Mouse (Mus musculus) hindbrain, embryonic 16.5 days (tissue): ENCODE data around the gene Shtn1. TPM values are rescaled to one million over a fixed set of nuclear protein-coding genes. Genes with fewer than 3 reads are reported as not detected.

Experiments
- ATAC-seq: fragments of 200-750 bp; cut with Nextera tagmentation; 2 replicates; pipeline ENCODE4 v1.8.0; 2017; ENCODE audit warnings: moderate TSS enrichment, moderate library complexity
- H3K27ac ChIP-seq: fragments of 300-500 bp; sonication (generic); 2 replicates; pipeline ENCODE4 v1.5.1; 2014; ENCODE audit warnings: low read depth, mild to moderate bottlenecking, control low read depth, low read length, moderate library complexity
- H3K27me3 ChIP-seq: fragments of 300-500 bp; sonication (generic); replicated peaks from 2 replicates; pipeline ENCODE4 v1.6.1; 2014; ENCODE audit warnings: low read length; ENCODE audit not compliant: control insufficient read depth, insufficient read depth
- H3K36me3 ChIP-seq: fragments of 300-500 bp; sonication (generic); 2 replicates; pipeline ENCODE4 v1.6.1; 2014; ENCODE audit warnings: mild to moderate bottlenecking, low read length, moderate library complexity, mixed read lengths; ENCODE audit not compliant: control insufficient read depth, insufficient read depth
- H3K4me1 ChIP-seq: fragments of 300-500 bp; sonication (generic); 2 replicates; pipeline ENCODE4 v1.6.1; 2014; ENCODE audit warnings: low read depth, low read length; ENCODE audit not compliant: control insufficient read depth, insufficient read depth
- H3K4me2 ChIP-seq: fragments of 300-500 bp; sonication (generic); 2 replicates; pipeline ENCODE4 v1.6.1; 2014; ENCODE audit warnings: mild to moderate bottlenecking, low read length, control low read depth, moderate library complexity
- H3K4me3 ChIP-seq: fragments of 300-500 bp; sonication (generic); 2 replicates; pipeline ENCODE4 v1.5.1; 2014; ENCODE audit warnings: mild to moderate bottlenecking, low read length, control low read depth, moderate library complexity
- H3K9ac ChIP-seq: fragments of 300-500 bp; sonication (generic); 2 replicates; pipeline ENCODE4 v1.6.1; 2014; ENCODE audit warnings: low read depth, mild to moderate bottlenecking, control low read depth, low read length, moderate library complexity
- H3K9me3 ChIP-seq: fragments of 300-500 bp; sonication (generic); 2 replicates; pipeline ENCODE4 v1.6.1; 2014; ENCODE audit warnings: mild to moderate bottlenecking, low read length, moderate library complexity; ENCODE audit not compliant: control insufficient read depth
- WGBS: fragments of 180-500 bp; shearing (Covaris S2); extraction: QIAGEN DNeasy Blood & Tissue Kit; methylation state at CpG from one replicate; pipeline ENCODE4 v1.1.7; 2014; 5-methylcytosine and 5-hydroxymethylcytosine counted together
- polyA plus RNA-seq: library from polyadenylated mRNA; unstranded; fragments of >200 nt; fragmentation: Nextera tagmentation; extraction: Ambion mirVana; gene quantifications from 2 replicates; pipeline ENCODE4 v1.2.1, GENCODE M21; 2015

Shtn1 gene
- polyA plus RNA-seq, 1 experiment from 2014 or later: 57.0 TPM

- no peak overlapping the region for H3K27ac ChIP-seq
- ATAC-seq: peak; percentile 77; the same call in 1 of the 2 replicates
These were observed 69.1 kb downstream of the Shtn1 start for GRCm38 (mm10) chr19:59006577-59007340.

GRCm38 (mm10) chr19:59002827-59003226, 73.1 kb downstream of the Shtn1 start:
- H3K4me1 ChIP-seq: no peaks in the 10 kb centered on the region
- no peak overlapping the region for H3K9ac ChIP-seq
- H3K4me3 ChIP-seq: no peak overlapping the region
- H3K27ac ChIP-seq: no peak overlapping the region
- peaks cover 10% of the 10 kb centered on the region for H3K36me3 ChIP-seq
- H3K27me3 ChIP-seq: no peaks in the 10 kb centered on the region
- 81% methylated on average over 6 of the region's 6 CpGs for WGBS
- no peak for ATAC-seq
- H3K9me3 ChIP-seq: no peaks in the 10 kb centered on the region
- H3K4me2 ChIP-seq: no peak overlapping the region

More at GRCm38 (mm10) chr19:59006577-59007340, 69.1 kb downstream of the Shtn1 start:
- Histone ChIP-seq H3K4me3 (no peak overlapping the region), H3K4me1 (no peaks in the 10 kb centered on the region), H3K4me2 (no peak overlapping the region), H3K36me3 (peaks cover 12% of the 10 kb centered on the region), H3K27me3 (no peaks in the 10 kb centered on the region), H3K9me3 (no peaks in the 10 kb centered on the region), H3K9ac (no peak overlapping the region)
- 40% methylated on average over 15 of the region's 15 CpGs for WGBS

GRCm38 (mm10) chr19:58981571-58981970, 94.3 kb downstream of the Shtn1 start:
- Histone ChIP-seq H3K9me3 (no peaks in the 10 kb centered on the region), H3K4me2 (peak overlapping the region; percentile 19; the same call in 1 of the 2 replicates), H3K4me1 (peaks cover 8% of the 10 kb centered on the region; the same call in 1 of the 2 replicates), H3K27me3 (peaks cover 23% of the 10 kb centered on the region), H3K27ac (no peak overlapping the region), H3K9ac (no peak overlapping the region), H3K36me3 (no peaks in the 10 kb centered on the region), H3K4me3 (no peak overlapping the region)
- WGBS: 17% methylated on average over 9 of the region's 9 CpGs
- no peak for ATAC-seq

GRCm38 (mm10) chr19:58980056-58980440, 95.9 kb downstream of the Shtn1 start:
- ATAC-seq: no peak
- no peaks in the 10 kb centered on the region for H3K9me3 ChIP-seq
- no peak overlapping the region for H3K9ac ChIP-seq
- no peak overlapping the region for H3K27ac ChIP-seq
- peaks cover 27% of the 10 kb centered on the region for H3K27me3 ChIP-seq
- H3K4me1 ChIP-seq: peaks cover 8% of the 10 kb centered on the region; the same call in 1 of the 2 replicates
- no peaks in the 10 kb centered on the region for H3K36me3 ChIP-seq
- WGBS: 49% methylated on average over 5 of the region's 5 CpGs
- peak overlapping the region; percentile 41 for H3K4me2 ChIP-seq
- peak overlapping the region; percentile 5; the same call in 1 of the 2 replicates for H3K4me3 ChIP-seq

- H3K4me1 ChIP-seq: peaks cover 8% of the 10 kb centered on the region; the same call in 1 of the 2 replicates
- WGBS: 22% methylated on average over 13 of the region's 13 CpGs
- H3K27me3 ChIP-seq: peaks cover 29% of the 10 kb centered on the region
- no peak overlapping the region for H3K9ac ChIP-seq
- ATAC-seq: no peak
- peak overlapping the region; percentile 41 for H3K4me2 ChIP-seq
- H3K4me3 ChIP-seq: peak overlapping the region; percentile 5; the same call in 1 of the 2 replicates
- no peaks in the 10 kb centered on the region for H3K36me3 ChIP-seq
- no peak overlapping the region for H3K27ac ChIP-seq
- no peaks in the 10 kb centered on the region for H3K9me3 ChIP-seq
These were observed 96.4 kb downstream of the Shtn1 start for GRCm38 (mm10) chr19:58979436-58980055.

- H3K4me3 ChIP-seq: no peak overlapping the region
- no peaks in the 10 kb centered on the region for H3K9me3 ChIP-seq
- peaks cover 8% of the 10 kb centered on the region; the same call in 1 of the 2 replicates for H3K4me1 ChIP-seq
- no peaks in the 10 kb centered on the region for H3K36me3 ChIP-seq
- H3K27me3 ChIP-seq: peaks cover 33% of the 10 kb centered on the region
- no peak overlapping the region for H3K4me2 ChIP-seq
- 59% methylated on average over 11 of the region's 11 CpGs for WGBS
- H3K27ac ChIP-seq: no peak overlapping the region
- ATAC-seq: peak; percentile 30; the same call in 1 of the 2 replicates
- H3K9ac ChIP-seq: no peak overlapping the region
These were observed 97.3 kb downstream of the Shtn1 start for GRCm38 (mm10) chr19:58978401-58979171.

- 78% methylated on average over 11 of the region's 11 CpGs for WGBS
- ATAC-seq: no peak
- Histone ChIP-seq H3K4me2 (no peak overlapping the region), H3K4me3 (no peak overlapping the region), H3K9me3 (no peaks in the 10 kb centered on the region), H3K27ac (no peak overlapping the region), H3K9ac (no peak overlapping the region), H3K36me3 (no peaks in the 10 kb centered on the region; the same call in 1 of the 2 replicates), H3K27me3 (peaks cover 40% of the 10 kb centered on the region), H3K4me1 (peaks cover 6% of the 10 kb centered on the region; the same call in 1 of the 2 replicates)
These were observed 100.6 kb downstream of the Shtn1 start for GRCm38 (mm10) chr19:58975216-58975863.

GRCm38 (mm10) chr19:58974126-58974525, 101.8 kb downstream of the Shtn1 start:
- Histone ChIP-seq H3K4me3 (no peak overlapping the region), H3K9ac (no peak overlapping the region), H3K27ac (no peak overlapping the region), H3K4me1 (peaks cover 3% of the 10 kb centered on the region; the same call in 1 of the 2 replicates), H3K36me3 (no peaks in the 10 kb centered on the region; the same call in 1 of the 2 replicates), H3K9me3 (no peaks in the 10 kb centered on the region), H3K4me2 (no peak overlapping the region), H3K27me3 (peaks cover 44% of the 10 kb centered on the region)
- 74% methylated on average over 8 of the region's 8 CpGs for WGBS
- ATAC-seq: no peak
